Mouse (Mus musculus) c-Kit-positive CD71-positive TER-119-negative erythroid progenitor cells, embryonic 14.5 days (primary cell): ENCODE measurements at regions not wholly inside any gene's neighbourhood (a gene's known extent, or its start where the extent isn't known, plus 50 kb on each side); places are given as distances from the start of the nearest gene placed in this dataset.

Experiments
- DNase-seq: peaks from one replicate; pipeline ENCODE4 v3.0.0-alpha.2; 2013; ENCODE audit warnings: low read depth

DNA sequence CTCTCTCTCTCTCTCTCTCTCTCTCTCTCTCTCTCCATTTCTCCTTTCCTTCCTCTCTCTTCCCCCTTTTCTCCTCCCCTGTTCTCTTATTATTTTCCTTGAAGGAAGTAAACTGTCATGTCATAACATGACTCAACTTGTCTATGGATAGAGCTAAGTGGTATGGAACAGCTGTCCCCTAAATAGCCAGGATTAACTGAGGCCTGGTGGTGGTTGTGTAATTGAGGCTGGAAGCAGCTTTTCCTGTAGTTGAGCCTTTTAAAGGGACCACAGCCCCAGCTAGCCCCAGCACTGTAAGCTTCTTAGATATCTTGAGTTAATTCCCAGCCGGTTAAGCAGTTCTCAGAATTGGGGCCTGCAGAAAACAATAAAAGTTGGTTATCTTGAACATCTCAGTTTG, 243.7 kb upstream of the Nbea start:
- DNase-seq, result no peak

- DNase-seq, result no peak
Observed at GRCm38 (mm10) chr3:56397851-56398496, 214.5 kb upstream of the Nbea start.

- DNase-seq, result no peak
Observed at GRCm38 (mm10) chr3:56393134-56393533, 209.6 kb upstream of the Nbea start.

GRCm38 (mm10) chr3:56380316-56380715, 196.8 kb upstream of the Nbea start:
- DNase-seq, result no peak

DNA sequence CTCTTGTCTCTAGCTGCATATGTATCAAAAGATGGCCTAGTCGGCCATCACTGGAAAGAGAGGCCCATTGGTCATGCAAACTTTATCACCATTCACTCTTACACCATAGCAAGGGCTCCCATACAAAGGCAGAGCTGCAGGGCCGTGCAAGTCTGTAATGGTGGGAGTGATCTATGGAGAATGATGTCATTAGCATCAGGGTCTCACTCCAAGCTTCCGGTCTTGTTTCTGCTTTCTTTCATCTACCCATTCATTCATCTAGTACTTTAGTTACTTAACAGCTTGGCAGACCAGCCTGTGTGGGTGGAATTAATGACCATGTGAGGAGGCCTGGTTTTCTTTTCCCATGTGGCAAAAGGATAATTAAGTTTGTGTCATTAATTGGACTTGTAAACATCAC, 196.0 kb upstream of the Nbea start:
- no peak for DNase-seq

GRCm38 (mm10) chr3:56362543-56362942, 179.0 kb upstream of the Nbea start:
- DNase-seq, result no peak

- DNase-seq, result no peak
Observed at GRCm38 (mm10) chr3:56357035-56357701, 173.7 kb upstream of the Nbea start.

- DNase-seq, result no peak
Observed at GRCm38 (mm10) chr3:56356163-56356882, 172.8 kb upstream of the Nbea start.
